19 mouse cellular contexts compared by ENCODE assay signal in the genomic region with DNA sequence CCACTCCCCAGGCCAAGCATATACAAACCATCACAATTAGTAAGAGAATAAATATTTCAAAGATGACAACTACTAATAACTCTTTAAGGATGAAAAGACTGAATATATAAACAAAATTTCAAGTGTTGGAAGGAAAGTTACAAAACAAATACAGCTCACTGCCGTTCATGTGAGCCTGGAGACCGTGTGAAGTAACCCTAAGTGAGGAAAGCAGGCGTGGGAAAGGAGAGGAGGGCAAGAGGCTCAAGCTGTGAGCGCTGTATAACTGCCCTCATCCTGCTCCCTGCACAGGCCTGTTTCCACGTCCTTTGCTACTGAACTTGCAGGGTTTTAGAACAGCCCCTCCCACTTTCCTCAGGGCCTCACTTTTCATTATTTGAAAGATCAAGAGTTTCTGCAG.
"Had no signal": no experiment of that assay in that cellular context is flagged by ENCODE, and none has a peak within 500 bp of the region (broad histone marks: within the 10 kb centered on the region; RNA-seq: fewer than 3 reads in every experiment).

No protein-coding gene starts in this region.

- DNase-seq: kidney, adult 2 months; layer of hippocampus, adult 9-11 months; layer of hippocampus, postnatal 36 days; lung, postnatal 14 days; lung, postnatal 4 days; midbrain, embryonic 14.5 days; right cerebral cortex, adult 18-20 months; right cerebral cortex, postnatal 14 days; right cerebral cortex, postnatal 4 days; thymus, adult 18-20 months; thymus, postnatal 36 days had no signal

- H3K9ac ChIP-seq: lung, embryonic 15.5 days; neural tube, embryonic 12.5 days; neural tube, embryonic 15.5 days had no signal

- H3K9me3 ChIP-seq: lung, embryonic 15.5 days; midbrain, embryonic 10.5 days; neural tube, embryonic 12.5 days; neural tube, embryonic 15.5 days had no signal

- ATAC-seq: intestine, embryonic 16.5 days had no signal

- H3K4me3 ChIP-seq: layer of hippocampus, adult 2 months; left cerebral cortex, adult 2 months; lung, embryonic 15.5 days; midbrain, embryonic 10.5 days; neural tube, embryonic 12.5 days; neural tube, embryonic 15.5 days had no signal

- H3K27me3 ChIP-seq: lung, embryonic 15.5 days; neural tube, embryonic 12.5 days; neural tube, embryonic 15.5 days had no signal

- H3K4me1 ChIP-seq: midbrain, embryonic 10.5 days had no signal

- H3K4me2 ChIP-seq: lung, embryonic 15.5 days; neural tube, embryonic 12.5 days; neural tube, embryonic 15.5 days had no signal

- H3K27ac ChIP-seq: kidney, postnatal 0 days; left cerebral cortex, adult 2 months; lung, embryonic 15.5 days; midbrain, embryonic 10.5 days; neural tube, embryonic 12.5 days; neural tube, embryonic 15.5 days had no signal
